Mouse (Mus musculus): ENCODE results near the gene Synj2. TPM values are rescaled to one million over a fixed set of nuclear protein-coding genes. Genes with fewer than 3 reads are reported as not detected.

The Synj2 gene
- polyA plus RNA-seq, 1 experiment = 1.6 TPM

DNA sequence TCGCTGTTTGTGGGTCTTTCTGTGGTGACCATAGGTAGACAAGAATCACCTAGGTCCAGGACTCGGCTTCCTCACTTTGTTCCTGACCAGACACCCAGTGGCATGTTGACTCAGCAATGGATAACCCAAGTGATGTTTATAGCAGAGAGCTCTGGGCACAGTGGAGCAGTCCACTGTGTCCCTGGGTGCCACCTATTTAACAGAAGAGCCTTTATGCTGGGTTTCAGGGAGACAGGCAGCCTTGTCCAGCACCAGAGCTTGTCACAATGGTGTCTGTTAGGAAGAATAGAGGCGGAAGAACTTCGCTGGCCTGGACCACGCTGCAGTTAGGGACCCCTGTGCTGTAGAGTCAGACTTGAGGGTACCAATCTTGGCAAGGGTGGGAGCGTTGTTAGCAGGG lies 61.5 kb downstream of the Synj2 start:
- DNase-seq (ENCODE audit: low read depth) = no peak
- no peak for TF ChIP-seq POLR2A (IDR thresholded peaks at IDR 0.05; ENCODE audit: borderline replicate concordance, extremely low read depth, insufficient read depth, insufficient read length, poor library complexity, severe bottlenecking)
- TF ChIP-seq CTCF (IDR thresholded peaks at IDR 0.05; ENCODE audit: borderline replicate concordance, extremely low read depth, insufficient read depth, insufficient read length) = no peak

DNA sequence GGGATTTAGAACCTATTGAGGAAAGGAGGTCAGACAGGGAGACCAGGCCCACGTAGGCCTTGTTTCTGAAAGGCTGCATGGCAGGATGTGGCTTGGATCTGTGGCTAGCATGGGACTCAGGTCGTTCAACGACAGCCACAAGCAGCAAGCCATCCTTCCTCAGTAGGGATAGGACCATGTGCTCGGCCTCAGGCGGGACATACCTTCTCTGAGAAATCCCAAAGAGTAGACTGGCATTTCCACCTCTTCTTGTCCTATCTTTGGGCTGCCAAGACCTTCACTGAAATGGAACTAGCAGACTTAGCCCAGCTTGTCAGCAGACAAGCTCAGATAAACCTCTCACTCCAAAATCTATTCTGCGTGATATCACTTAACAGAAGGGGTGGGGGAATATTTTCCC lies 62.6 kb downstream of the Synj2 start:
- TF ChIP-seq CTCF (IDR thresholded peaks at IDR 0.05; ENCODE audit: borderline replicate concordance, extremely low read depth, insufficient read depth, insufficient read length) (no peak), POLR2A (IDR thresholded peaks at IDR 0.05; ENCODE audit: borderline replicate concordance, extremely low read depth, insufficient read depth, insufficient read length, poor library complexity, severe bottlenecking) (no peak)
- DNase-seq (ENCODE audit: low read depth) = no peak

DNA sequence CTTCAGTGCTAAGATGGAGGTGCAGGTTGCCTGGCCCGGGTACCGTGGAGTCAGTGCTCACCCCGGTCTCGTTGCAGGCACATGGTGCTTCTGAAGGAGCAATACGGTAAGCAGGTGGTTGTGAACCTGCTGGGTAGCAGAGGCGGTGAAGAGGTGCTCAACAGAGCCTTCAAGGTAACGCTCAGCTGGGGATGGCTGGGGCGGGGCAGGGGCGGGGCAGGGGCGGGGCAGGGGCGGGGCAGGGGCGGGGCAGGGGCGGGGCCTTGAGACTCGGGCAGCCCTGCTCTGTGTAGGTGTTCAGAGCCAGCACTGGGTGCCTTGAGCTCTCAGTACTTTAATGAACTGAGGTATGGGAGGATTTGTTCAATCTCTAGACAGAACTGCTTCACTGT lies 64.2 kb downstream of the Synj2 start:
- no peak for DNase-seq (ENCODE audit: low read depth)
- TF ChIP-seq POLR2A (IDR thresholded peaks at IDR 0.05; ENCODE audit: borderline replicate concordance, extremely low read depth, insufficient read depth, insufficient read length, poor library complexity, severe bottlenecking) (no peak), CTCF (IDR thresholded peaks at IDR 0.05; ENCODE audit: borderline replicate concordance, extremely low read depth, insufficient read depth, insufficient read length) (no peak)

DNA sequence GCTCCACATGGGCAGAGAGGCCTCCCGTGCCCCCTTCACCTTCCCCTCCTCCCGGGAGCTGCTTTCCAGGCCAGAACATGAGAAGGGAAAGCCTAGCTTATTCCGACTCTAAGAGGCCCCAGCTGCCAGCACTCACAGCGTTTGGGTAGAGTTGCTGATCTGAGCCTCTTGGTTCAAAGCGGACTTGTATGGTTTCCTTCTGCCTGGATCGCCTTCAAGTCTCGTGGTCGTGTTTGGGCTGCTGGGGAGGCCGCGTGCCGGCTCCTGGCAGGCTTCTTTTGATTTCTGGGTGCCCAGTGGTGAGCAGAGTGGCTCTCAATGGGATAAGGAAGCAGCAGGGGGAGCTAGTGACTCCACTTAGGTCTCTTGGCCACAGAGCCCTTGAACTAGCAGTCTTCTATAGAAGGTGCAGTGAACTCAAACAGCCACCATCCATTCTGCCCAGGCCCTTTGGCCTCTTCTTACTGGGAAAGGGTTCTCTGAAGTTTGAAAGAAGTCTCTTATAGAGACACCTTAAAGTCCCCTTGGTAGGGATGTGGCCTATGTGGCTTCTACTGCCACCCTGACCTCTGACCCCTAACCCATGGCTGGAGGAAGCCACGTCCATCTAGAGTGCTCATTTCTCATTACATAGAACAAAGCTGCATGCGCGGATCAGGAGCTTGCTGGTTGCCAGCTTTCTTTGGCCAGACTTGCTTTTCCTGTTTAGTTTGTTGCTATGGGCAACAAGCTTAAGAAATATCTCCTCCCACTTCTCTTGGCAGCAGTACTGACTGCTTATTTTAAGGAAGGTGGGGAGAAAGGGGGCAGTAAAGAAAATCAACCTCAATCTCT lies 64.8 kb downstream of the Synj2 start:
- TF ChIP-seq CTCF (IDR thresholded peaks at IDR 0.05; ENCODE audit: borderline replicate concordance, extremely low read depth, insufficient read depth, insufficient read length) = no peak
- TF ChIP-seq POLR2A (IDR thresholded peaks at IDR 0.05; ENCODE audit: borderline replicate concordance, extremely low read depth, insufficient read depth, insufficient read length, poor library complexity, severe bottlenecking) = no peak
- peak; percentile 89 for DNase-seq (ENCODE audit: low read depth)

DNA sequence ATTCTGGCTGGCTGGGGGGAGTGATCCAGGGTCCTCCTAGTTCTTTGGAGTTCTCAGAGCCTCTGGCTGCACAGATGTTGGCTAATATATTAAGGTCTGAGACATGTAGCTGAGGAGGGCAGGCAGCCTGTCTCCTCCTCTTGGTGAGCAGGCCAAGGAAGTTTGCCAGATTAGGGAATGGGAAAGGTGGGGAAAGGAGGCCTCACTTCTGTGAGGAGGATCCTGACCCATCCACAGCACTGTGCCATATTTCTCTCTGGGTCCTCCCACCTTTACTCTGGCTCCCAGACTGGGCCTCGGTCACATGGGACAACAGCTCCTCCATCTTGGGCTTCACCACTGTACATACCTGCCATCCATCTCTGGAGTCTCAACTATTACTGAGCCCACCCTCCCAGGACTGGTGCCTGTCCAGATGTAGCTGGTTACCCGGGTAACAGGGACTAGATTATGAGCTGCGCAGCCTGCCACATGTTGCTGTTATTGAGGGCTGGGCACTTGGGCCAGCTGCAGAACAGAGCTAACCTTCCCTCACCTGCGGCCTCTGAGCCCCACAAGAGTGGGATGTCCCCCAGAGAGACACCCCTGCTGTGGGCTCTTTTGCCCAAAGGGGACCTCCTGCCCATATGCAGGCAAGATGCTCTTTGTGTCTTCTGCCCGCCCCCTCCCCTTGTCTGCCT lies 66.2 kb downstream of the Synj2 start:
- no peak for TF ChIP-seq POLR2A (IDR thresholded peaks at IDR 0.05; ENCODE audit: borderline replicate concordance, extremely low read depth, insufficient read depth, insufficient read length, poor library complexity, severe bottlenecking)
- TF ChIP-seq CTCF (IDR thresholded peaks at IDR 0.05; ENCODE audit: borderline replicate concordance, extremely low read depth, insufficient read depth, insufficient read length) = no peak

DNA sequence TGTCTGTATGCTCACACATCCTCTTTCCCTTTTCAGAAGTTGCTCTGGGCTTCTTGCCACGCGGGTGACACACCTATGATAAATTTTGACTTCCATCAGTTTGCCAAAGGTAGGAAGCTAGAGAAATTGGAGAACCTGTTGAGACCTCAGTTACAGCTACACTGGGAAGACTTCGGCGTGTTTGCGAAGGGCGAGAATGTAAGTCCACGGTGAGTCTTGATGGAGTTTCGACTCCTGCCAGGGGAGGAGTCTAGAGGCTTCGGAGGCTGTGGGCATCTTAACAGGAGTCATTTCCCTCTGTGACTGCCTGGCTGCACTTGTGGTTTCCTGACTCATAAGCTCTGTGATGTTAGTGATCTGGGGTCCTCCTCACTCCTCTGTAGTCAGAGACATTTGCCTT lies 66.8 kb downstream of the Synj2 start:
- TF ChIP-seq CTCF (IDR thresholded peaks at IDR 0.05; ENCODE audit: borderline replicate concordance, extremely low read depth, insufficient read depth, insufficient read length) (no peak), POLR2A (IDR thresholded peaks at IDR 0.05; ENCODE audit: borderline replicate concordance, extremely low read depth, insufficient read depth, insufficient read length, poor library complexity, severe bottlenecking) (no peak)
- DNase-seq (ENCODE audit: low read depth) = no peak

More for the DNA sequence above, 66.2 kb downstream of the Synj2 start:
- DNase-seq (ENCODE audit: low read depth) = no peak

DNA sequence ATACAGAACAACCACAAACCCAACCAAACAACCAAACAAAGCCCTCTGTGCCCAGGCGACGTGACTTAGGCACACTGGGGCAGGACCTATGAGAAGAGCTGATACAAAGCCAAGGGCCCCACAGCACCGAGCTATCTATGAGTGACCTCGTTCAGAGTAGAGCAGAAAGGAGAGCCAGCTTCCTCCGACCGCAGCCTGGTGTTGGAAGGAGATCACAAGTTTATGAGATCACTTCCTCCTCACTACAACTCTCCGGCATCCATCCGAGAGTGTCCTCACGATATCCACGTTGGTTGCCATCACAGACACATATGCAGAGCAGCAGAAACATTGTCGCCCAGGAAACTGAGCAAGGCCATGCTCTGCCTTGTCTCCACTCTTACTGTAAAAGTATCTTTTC lies 67.5 kb downstream of the Synj2 start:
- no peak for DNase-seq (ENCODE audit: low read depth)
- TF ChIP-seq POLR2A (IDR thresholded peaks at IDR 0.05; ENCODE audit: borderline replicate concordance, extremely low read depth, insufficient read depth, insufficient read length, poor library complexity, severe bottlenecking) = no peak
- no peak for TF ChIP-seq CTCF (IDR thresholded peaks at IDR 0.05; ENCODE audit: borderline replicate concordance, extremely low read depth, insufficient read depth, insufficient read length)

DNA sequence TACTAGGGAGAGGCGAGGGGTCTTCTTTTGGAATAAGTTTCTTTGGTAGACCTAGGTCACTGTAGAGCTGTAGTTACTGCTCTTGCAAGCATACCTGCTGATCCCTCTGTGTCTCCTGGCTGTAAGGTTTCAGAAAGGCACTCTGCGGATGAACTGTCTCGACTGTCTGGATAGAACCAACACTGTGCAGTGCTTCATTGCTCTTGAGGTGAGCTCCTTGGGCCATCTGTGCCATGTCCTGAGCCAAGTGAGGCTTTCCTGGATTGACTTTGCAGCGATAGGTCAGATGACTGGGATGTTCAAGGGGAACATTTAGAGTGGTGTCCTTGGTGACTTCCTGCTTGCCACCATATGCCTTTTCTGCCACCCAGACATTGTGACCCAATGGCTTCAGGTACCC lies 68.5 kb downstream of the Synj2 start:
- no peak for DNase-seq (ENCODE audit: low read depth)
- TF ChIP-seq POLR2A (IDR thresholded peaks at IDR 0.05; ENCODE audit: borderline replicate concordance, extremely low read depth, insufficient read depth, insufficient read length, poor library complexity, severe bottlenecking) = no peak
- no peak for TF ChIP-seq CTCF (IDR thresholded peaks at IDR 0.05; ENCODE audit: borderline replicate concordance, extremely low read depth, insufficient read depth, insufficient read length)

DNA sequence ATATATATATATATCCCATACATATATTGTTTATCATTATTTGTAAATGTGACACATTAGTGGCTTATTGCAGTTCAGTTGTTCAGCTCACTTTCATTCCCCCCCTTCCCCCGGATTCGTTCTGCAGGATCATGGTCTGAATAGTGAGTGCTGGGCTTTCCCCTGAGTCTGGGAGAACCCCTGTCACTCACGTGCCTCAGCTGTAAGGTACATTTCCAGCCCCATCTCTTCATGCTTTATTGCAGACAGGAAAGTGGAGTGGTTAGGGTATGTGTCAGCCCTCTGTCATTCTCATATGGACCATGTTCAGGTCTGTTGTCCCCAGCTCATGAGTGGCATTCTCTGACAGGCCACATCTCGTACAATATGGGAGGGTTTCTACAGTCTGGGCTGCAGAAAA lies 72.0 kb downstream of the Synj2 start:
- no peak for TF ChIP-seq POLR2A (IDR thresholded peaks at IDR 0.05; ENCODE audit: borderline replicate concordance, extremely low read depth, insufficient read depth, insufficient read length, poor library complexity, severe bottlenecking)
- no peak for TF ChIP-seq CTCF (IDR thresholded peaks at IDR 0.05; ENCODE audit: borderline replicate concordance, extremely low read depth, insufficient read depth, insufficient read length)
- DNase-seq (ENCODE audit: low read depth) = no peak

DNA sequence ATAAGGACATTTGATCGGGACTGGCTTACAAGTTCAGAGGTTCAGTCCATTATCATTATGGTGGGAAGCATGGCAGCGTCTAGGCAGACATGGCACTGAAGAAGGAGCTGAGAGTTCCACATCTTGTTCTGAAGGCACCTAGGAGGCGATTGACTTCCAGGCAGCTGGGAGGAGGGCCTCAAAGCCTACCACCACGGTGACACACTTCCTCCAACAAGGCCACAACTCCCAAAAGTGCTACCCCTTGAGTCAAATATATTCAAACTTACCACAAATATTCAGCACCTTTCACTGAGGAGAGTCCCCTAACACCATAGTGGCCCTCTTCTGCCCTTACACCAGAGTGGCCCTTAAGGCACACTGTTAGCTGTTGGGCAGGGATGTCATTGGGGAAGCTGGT lies 73.9 kb downstream of the Synj2 start:
- no peak for DNase-seq (ENCODE audit: low read depth)
- TF ChIP-seq POLR2A (IDR thresholded peaks at IDR 0.05; ENCODE audit: borderline replicate concordance, extremely low read depth, insufficient read depth, insufficient read length, poor library complexity, severe bottlenecking) (no peak), CTCF (IDR thresholded peaks at IDR 0.05; ENCODE audit: borderline replicate concordance, extremely low read depth, insufficient read depth, insufficient read length) (no peak)

DNA sequence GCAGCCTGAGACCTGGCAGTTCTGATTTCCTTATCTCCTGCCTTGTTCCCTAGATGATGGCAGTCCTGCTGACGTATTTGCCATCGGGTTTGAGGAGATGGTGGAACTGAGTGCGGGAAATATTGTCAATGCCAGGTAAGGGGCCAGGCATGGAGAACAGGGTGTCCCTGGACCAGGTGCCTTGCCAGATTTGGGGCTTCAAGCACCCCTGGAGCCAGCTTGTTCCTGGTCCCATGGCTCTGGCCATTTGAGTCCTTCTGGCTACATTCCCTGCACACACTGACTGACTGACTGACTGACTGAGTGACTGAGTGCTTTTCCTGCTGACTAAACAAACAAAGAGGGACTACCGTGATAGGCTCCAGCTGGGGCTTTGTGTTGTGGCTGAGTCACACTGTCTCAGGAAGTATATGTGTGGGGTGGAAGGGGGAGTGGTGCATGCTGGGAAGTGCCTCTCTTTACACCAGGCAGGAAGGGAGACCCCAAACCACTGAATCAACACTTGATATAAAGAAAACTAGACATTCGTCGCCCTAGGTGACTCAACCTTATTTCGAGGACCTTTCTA lies 75.2 kb downstream of the Synj2 start:
- TF ChIP-seq POLR2A (IDR thresholded peaks at IDR 0.05; ENCODE audit: borderline replicate concordance, extremely low read depth, insufficient read depth, insufficient read length, poor library complexity, severe bottlenecking) (no peak), CTCF (IDR thresholded peaks at IDR 0.05; ENCODE audit: borderline replicate concordance, extremely low read depth, insufficient read depth, insufficient read length) (no peak)
- DNase-seq (ENCODE audit: low read depth) = peak; percentile 36

Data from brain, embryonic 14.5 days (tissue).